Mouse (Mus musculus): ENCODE measurements around the gene Tmem121b. TPM values are rescaled to one million over a fixed set of nuclear protein-coding genes. Genes with fewer than 3 reads are reported as not detected.
A peak's percentile ranks its signal among the peaks of the same experiment; 100 is the strongest.

Gene Tmem121b
- 0.38 and 0.41 TPM in 2 replicates for polyA plus RNA-seq (2014; fragmentation: Nextera tagmentation; extraction: Ambion mirVana)

DNA sequence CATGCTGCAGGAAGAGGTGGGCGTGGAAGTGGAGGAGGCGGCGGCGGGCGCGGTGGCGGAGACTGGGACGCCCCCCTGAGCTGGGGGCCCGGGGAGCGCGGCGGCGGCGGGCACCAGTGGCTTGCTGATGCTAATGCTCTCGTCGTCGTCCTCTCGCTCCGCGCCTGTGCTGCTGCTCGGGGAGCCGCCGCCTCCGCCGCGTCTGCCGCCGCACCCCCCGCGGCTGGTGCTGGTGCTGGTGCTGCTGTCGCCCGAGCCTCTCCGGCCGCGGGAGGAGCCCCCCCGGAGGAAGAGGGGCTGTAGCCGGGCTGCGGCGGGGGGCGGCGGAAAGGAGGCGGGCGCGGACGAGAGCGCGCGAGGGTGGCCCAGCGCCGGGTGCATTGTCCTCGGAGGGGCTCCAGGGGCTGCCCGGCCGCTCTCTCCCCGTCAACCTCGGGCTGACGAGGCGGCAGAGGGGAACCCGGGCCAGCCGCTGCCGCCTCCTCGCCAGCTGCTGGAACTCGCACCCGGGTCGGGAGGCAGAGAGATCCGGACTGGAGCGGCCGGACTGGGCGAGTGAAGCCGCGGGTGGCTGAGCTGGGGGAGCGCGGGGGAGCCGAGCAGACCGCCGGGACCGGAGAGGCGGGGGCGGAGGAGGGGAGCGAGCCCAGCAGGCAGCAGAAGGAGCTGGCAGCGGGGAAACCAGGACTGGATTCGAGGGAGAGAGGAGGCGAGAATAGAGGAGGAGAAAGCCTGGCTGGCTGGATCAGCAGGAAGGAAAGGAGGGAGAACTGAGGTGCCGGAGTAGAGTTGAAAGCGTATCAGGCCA, at the start of gene Tmem121b:
TSS of gene Tmem121b (minus strand) at position 434 of the 808 bp plus-strand sequence.
- Histone ChIP-seq H3K27me3 (ENCODE audit: control insufficient read depth, insufficient read depth, low read length) (peaks cover 29% of the 10 kb centered on the region), H3K9ac (replicated peaks; ENCODE audit: low read length) (peak within 1 kb of the TSS; percentile 72), H3K4me2 (ENCODE audit: low read depth, low read length) (peak within 1 kb of the TSS; percentile 97), H3K4me1 (ENCODE audit: control insufficient read depth, insufficient read depth, low read length) (peaks cover 6% of the 10 kb centered on the region; the same call in 1 of the 2 replicates), H3K9me3 (replicated peaks; ENCODE audit: control insufficient read depth, low read length) (no peaks in the 10 kb centered on the region), H3K27ac (replicated peaks; ENCODE audit: low read depth, low read length) (peak within 1 kb of the TSS; percentile 56), H3K36me3 (replicated peaks; ENCODE audit: control insufficient read depth, insufficient read depth, low read depth, low read length) (no peaks in the 10 kb centered on the region), H3K4me3 (ENCODE audit: low read depth, low read length) (peak within 1 kb of the TSS; percentile 64)
- WGBS = under 1% methylated on average over 67 of the region's 84 CpGs
- ATAC-seq (replicated peaks; ENCODE audit: insufficient number of reproducible peaks, low FRiP score, low TSS enrichment, low read depth) = peak; percentile 79
- peak; percentile 83 for DNase-seq (ENCODE audit: low spot score)

- no peak overlapping the region for H3K4me3 ChIP-seq (ENCODE audit: low read depth, low read length)
- no peaks in the 10 kb centered on the region for H3K9me3 ChIP-seq (replicated peaks; ENCODE audit: control insufficient read depth, low read length)
- H3K4me2 ChIP-seq (ENCODE audit: low read depth, low read length) = no peak overlapping the region
- no peak for ATAC-seq (replicated peaks; ENCODE audit: insufficient number of reproducible peaks, low FRiP score, low TSS enrichment, low read depth)
- 0% methylated on average over 1 of the region's 1 CpGs for WGBS
- H3K27me3 ChIP-seq (ENCODE audit: control insufficient read depth, insufficient read depth, low read length) = no peaks in the 10 kb centered on the region
- no peaks in the 10 kb centered on the region; the same call in 1 of the 2 replicates for H3K4me1 ChIP-seq (ENCODE audit: control insufficient read depth, insufficient read depth, low read length)
- peak; percentile 40 for DNase-seq (ENCODE audit: low spot score)
- H3K27ac ChIP-seq (replicated peaks; ENCODE audit: low read depth, low read length) = no peak overlapping the region
- no peaks in the 10 kb centered on the region for H3K36me3 ChIP-seq (replicated peaks; ENCODE audit: control insufficient read depth, insufficient read depth, low read depth, low read length)
- no peak overlapping the region for H3K9ac ChIP-seq (replicated peaks; ENCODE audit: low read length)
Measured at GRCm38 (mm10) chr6:120542061-120542460, 48.5 kb upstream of the Tmem121b start.

DNA sequence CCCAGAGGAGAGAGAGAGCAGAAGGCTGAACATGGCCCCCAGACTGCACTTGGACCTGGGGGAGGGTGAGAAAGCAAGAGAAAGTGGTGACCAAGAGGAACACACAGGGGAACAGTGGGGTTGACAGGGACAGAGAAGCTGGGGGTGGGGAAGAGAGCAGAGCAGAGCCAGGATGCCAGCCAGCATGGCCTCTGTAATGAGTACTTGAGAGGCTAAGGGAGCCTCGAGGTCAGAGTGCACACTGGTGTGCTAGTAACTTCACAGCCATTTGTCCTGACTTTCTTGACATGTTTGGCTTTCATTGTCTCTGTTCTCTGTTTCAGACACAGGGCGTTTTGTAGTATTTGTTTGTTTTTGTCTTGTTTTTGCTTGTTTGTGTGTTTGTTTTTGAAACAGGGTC, 47.8 kb upstream of the Tmem121b start:
- H3K9ac ChIP-seq (replicated peaks; ENCODE audit: low read length) = no peak overlapping the region
- no peak for ATAC-seq (replicated peaks; ENCODE audit: insufficient number of reproducible peaks, low FRiP score, low TSS enrichment, low read depth)
- no peaks in the 10 kb centered on the region; the same call in 1 of the 2 replicates for H3K4me1 ChIP-seq (ENCODE audit: control insufficient read depth, insufficient read depth, low read length)
- H3K4me2 ChIP-seq (ENCODE audit: low read depth, low read length) = no peak overlapping the region
- no peak overlapping the region for H3K4me3 ChIP-seq (ENCODE audit: low read depth, low read length)
- no peak overlapping the region for H3K27ac ChIP-seq (replicated peaks; ENCODE audit: low read depth, low read length)
- no peak for DNase-seq (ENCODE audit: low spot score)
- no peaks in the 10 kb centered on the region for H3K9me3 ChIP-seq (replicated peaks; ENCODE audit: control insufficient read depth, low read length)
- WGBS = 29% methylated on average over 2 of the region's 2 CpGs
- no peaks in the 10 kb centered on the region for H3K27me3 ChIP-seq (ENCODE audit: control insufficient read depth, insufficient read depth, low read length)
- H3K36me3 ChIP-seq (replicated peaks; ENCODE audit: control insufficient read depth, insufficient read depth, low read depth, low read length) = no peaks in the 10 kb centered on the region

DNA sequence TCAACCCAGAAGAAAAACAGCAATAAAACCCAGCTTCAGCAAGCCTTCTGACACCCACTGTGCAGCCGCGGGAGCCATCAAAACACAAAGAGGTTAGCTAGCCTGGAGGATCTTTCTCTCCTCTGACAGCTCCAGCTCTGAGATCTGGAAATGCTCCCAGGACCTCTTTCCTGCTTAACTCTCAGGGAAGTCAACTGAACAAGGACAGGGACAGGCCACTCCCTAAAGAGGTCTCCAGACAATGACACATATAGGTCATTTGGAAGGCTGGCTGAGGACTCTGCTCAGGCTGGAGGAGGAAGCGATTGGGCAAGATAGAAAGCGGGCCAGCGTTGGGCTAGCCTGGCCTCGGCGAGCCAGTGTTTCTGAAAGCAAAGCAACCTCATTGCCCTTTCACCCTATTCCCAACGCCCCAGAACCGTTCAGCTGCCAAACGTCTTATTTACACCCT, 46.2 kb upstream of the Tmem121b start:
- Histone ChIP-seq H3K4me1 (ENCODE audit: control insufficient read depth, insufficient read depth, low read length) (no peaks in the 10 kb centered on the region; the same call in 1 of the 2 replicates), H3K27me3 (ENCODE audit: control insufficient read depth, insufficient read depth, low read length) (no peaks in the 10 kb centered on the region), H3K9ac (replicated peaks; ENCODE audit: low read length) (no peak overlapping the region; the same call in 1 of the 2 replicates), H3K9me3 (replicated peaks; ENCODE audit: control insufficient read depth, low read length) (no peaks in the 10 kb centered on the region), H3K4me2 (ENCODE audit: low read depth, low read length) (peak overlapping the region; percentile 48; the same call in 1 of the 2 replicates), H3K4me3 (ENCODE audit: low read depth, low read length) (no peak overlapping the region), H3K36me3 (replicated peaks; ENCODE audit: control insufficient read depth, insufficient read depth, low read depth, low read length) (no peaks in the 10 kb centered on the region), H3K27ac (replicated peaks; ENCODE audit: low read depth, low read length) (no peak overlapping the region)
- DNase-seq (ENCODE audit: low spot score) (peak; percentile 6), ATAC-seq (replicated peaks; ENCODE audit: insufficient number of reproducible peaks, low FRiP score, low TSS enrichment, low read depth) (0 out of 2 replicates have a peak, but pooled peaks have one; percentile 10)
- WGBS = 36% methylated on average over 10 of the region's 10 CpGs

GRCm38 (mm10) chr6:120539132-120539759, 45.6 kb upstream of the Tmem121b start:
- peak; percentile 90 for DNase-seq (ENCODE audit: low spot score)
- no peaks in the 10 kb centered on the region; the same call in 1 of the 2 replicates for H3K4me1 ChIP-seq (ENCODE audit: control insufficient read depth, insufficient read depth, low read length)
- peak overlapping the region; percentile 55 for H3K9ac ChIP-seq (replicated peaks; ENCODE audit: low read length)
- no peaks in the 10 kb centered on the region for H3K9me3 ChIP-seq (replicated peaks; ENCODE audit: control insufficient read depth, low read length)
- no peak overlapping the region for H3K4me3 ChIP-seq (ENCODE audit: low read depth, low read length)
- H3K36me3 ChIP-seq (replicated peaks; ENCODE audit: control insufficient read depth, insufficient read depth, low read depth, low read length) = no peaks in the 10 kb centered on the region
- ATAC-seq (replicated peaks; ENCODE audit: insufficient number of reproducible peaks, low FRiP score, low TSS enrichment, low read depth) = peak; percentile 94
- peak overlapping the region; percentile 48 for H3K4me2 ChIP-seq (ENCODE audit: low read depth, low read length)
- no peaks in the 10 kb centered on the region for H3K27me3 ChIP-seq (ENCODE audit: control insufficient read depth, insufficient read depth, low read length)
- 2% methylated on average over 16 of the region's 16 CpGs for WGBS
- no peak overlapping the region; the same call in 1 of the 2 replicates for H3K27ac ChIP-seq (replicated peaks; ENCODE audit: low read depth, low read length)

DNA sequence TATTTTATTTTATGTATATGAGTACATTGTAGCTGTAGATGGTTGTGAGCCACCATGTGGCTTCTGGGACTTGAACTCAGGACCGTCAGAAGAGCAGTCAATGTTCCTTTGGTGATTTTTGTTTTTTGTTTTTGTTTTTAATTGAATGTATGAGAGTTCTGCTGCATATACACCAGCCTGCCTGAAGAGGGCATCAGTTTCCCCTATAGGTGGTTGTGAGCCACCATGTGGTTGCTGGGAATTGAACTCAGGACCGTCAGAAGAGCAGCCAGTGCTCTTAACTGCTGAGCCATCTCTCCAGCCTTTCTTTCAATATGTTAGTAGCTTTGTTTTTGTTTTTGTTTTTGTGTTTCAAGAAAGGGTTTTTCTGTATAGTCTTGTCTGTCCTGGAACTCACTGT, 42.7 kb upstream of the Tmem121b start:
- DNase-seq (ENCODE audit: low spot score) (no peak), ATAC-seq (replicated peaks; ENCODE audit: insufficient number of reproducible peaks, low FRiP score, low TSS enrichment, low read depth) (no peak)
- Histone ChIP-seq H3K27me3 (ENCODE audit: control insufficient read depth, insufficient read depth, low read length) (no peaks in the 10 kb centered on the region), H3K27ac (replicated peaks; ENCODE audit: low read depth, low read length) (no peak overlapping the region), H3K9me3 (replicated peaks; ENCODE audit: control insufficient read depth, low read length) (no peaks in the 10 kb centered on the region), H3K4me3 (ENCODE audit: low read depth, low read length) (no peak overlapping the region), H3K9ac (replicated peaks; ENCODE audit: low read length) (no peak overlapping the region), H3K4me2 (ENCODE audit: low read depth, low read length) (no peak overlapping the region), H3K4me1 (ENCODE audit: control insufficient read depth, insufficient read depth, low read length) (no peaks in the 10 kb centered on the region; the same call in 1 of the 2 replicates), H3K36me3 (replicated peaks; ENCODE audit: control insufficient read depth, insufficient read depth, low read depth, low read length) (no peaks in the 10 kb centered on the region)
- 83% methylated on average over 2 of the region's 2 CpGs for WGBS

DNA sequence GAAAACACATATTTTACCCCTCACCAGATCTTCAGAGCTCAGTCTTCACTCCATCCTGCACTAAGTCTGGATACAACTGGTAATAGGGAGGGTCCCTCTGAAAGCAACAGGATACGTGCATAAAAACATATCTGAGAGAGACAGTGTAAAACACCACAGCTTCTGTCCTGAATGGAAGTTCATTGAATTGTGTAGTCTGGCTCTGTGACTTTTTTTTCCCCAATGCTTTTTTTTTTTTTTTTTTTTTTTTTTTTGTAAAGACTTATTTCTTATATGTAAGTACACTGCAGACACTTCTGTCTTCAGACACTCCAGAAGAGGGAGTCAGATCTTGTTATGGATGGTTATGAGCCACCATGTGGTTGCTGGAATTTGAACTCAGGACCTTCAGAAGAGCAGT, 39.0 kb upstream of the Tmem121b start:
- H3K9ac ChIP-seq (replicated peaks; ENCODE audit: low read length) = no peak overlapping the region
- H3K36me3 ChIP-seq (replicated peaks; ENCODE audit: control insufficient read depth, insufficient read depth, low read depth, low read length) = no peaks in the 10 kb centered on the region
- H3K4me3 ChIP-seq (ENCODE audit: low read depth, low read length) = no peak overlapping the region
- H3K4me1 ChIP-seq (ENCODE audit: control insufficient read depth, insufficient read depth, low read length) = no peaks in the 10 kb centered on the region
- no peak for DNase-seq (ENCODE audit: low spot score)
- H3K4me2 ChIP-seq (ENCODE audit: low read depth, low read length) = no peak overlapping the region
- ATAC-seq (replicated peaks; ENCODE audit: insufficient number of reproducible peaks, low FRiP score, low TSS enrichment, low read depth) = no peak
- 76% methylated on average over 1 of the region's 1 CpGs for WGBS
- no peak overlapping the region for H3K27ac ChIP-seq (replicated peaks; ENCODE audit: low read depth, low read length)
- no peaks in the 10 kb centered on the region for H3K9me3 ChIP-seq (replicated peaks; ENCODE audit: control insufficient read depth, low read length)
- H3K27me3 ChIP-seq (ENCODE audit: control insufficient read depth, insufficient read depth, low read length) = no peaks in the 10 kb centered on the region
